24 mouse cellular contexts compared by ENCODE assay signal in the genomic region with DNA sequence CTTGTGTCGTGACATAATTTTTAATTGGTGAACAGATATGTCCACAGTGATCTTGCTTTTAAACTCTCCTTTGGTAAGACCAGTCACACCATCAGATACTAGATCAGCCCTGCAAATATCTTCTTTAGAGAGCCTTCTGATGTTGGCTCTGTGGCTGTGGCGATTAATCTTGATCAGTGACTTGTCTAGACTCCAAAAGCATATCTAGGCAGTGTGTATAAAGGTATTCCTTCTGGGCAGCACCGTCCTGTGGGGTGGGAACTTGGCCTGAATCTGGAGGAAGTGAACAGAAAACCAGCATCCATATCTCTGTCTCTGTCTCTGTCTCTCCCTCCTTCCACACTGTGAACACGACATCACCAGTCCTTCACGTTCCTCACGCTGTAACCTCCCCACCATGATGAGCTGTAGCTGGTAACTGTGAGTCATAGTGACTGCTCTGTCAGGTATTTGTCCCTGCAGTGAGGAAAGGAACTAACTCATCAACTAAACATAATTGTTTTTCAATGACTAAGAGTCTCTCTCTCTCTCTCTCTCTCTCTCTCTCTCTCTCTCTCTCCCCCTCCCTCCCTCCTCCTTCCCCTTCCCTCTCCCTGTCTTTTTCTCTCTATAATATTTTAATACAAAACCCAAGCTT. TPM values are rescaled to one million over a fixed set of nuclear protein-coding genes. Genes with fewer than 3 reads are reported as not detected.
A peak's percentile ranks its signal among the peaks of the same experiment; 100 is the strongest.
DNase-seq lines count a peak whose midpoint lies in the region; ATAC-seq and TF ChIP-seq lines count a peak whose summit lies in the region.
"Had no signal": no experiment of that assay in that cellular context is flagged by ENCODE, and none has a peak within 500 bp of the region (broad histone marks: within the 10 kb centered on the region; RNA-seq: fewer than 3 reads in every experiment).

No protein-coding gene starts in this region.

- no peak for TF ChIP-seq CTCF in C2C12 (IDR thresholded peaks at IDR 0.05; ENCODE audit: control insufficient read depth, insufficient read depth, insufficient read length)
- TF ChIP-seq CTCF in hindbrain, postnatal 0 days (IDR thresholded peaks at IDR 0.05; ENCODE audit: low read depth), result no peak

- H3K79me2 ChIP-seq in C2C12 (ENCODE audit: control insufficient read depth, insufficient read depth), result no peaks in the 10 kb centered on the region

- WGBS in hindbrain, postnatal 0 days, result 89% methylated on average over 6 of the region's 6 CpGs

- DNase-seq in heart, adult 11 months, result peak; percentile 61
- DNase-seq in heart, postnatal 25 days (ENCODE audit: low spot score), result no peak
- DNase-seq in adrenal gland, postnatal 36 days, result peak; percentile 42 to 50
- DNase-seq in layer of hippocampus, postnatal 10 days (ENCODE audit: low spot score in 2 of 2), result no peak
- DNase-seq in hindbrain, postnatal 0 days (ENCODE audit: low spot score), result no peak
- no peak for DNase-seq in right cerebral cortex, postnatal 4 days
- DNase-seq: cerebellum, adult 9-10 months; gastrocnemius, postnatal 10 days; heart, postnatal 10 days; kidney, adult 8-10 months; kidney, postnatal 10 days; left cerebral cortex, postnatal 4 days; lung, embryonic 14.5 days; right cerebral cortex, adult 18-20 months had no signal

- intact Hi-C loops in heart, postnatal 25 days (cut with DNase I), result loop anchor here (5.0 kb wide), 1 partner anchor 71 kb away; no protein-coding TSS in a partner anchor

- no peak overlapping the region for H3K9ac ChIP-seq in hindbrain, postnatal 0 days (replicated peaks; ENCODE audit: low read length)
- H3K9ac ChIP-seq: embryonic facial prominence, embryonic 15.5 days; forebrain, embryonic 15.5 days; hindbrain, embryonic 13.5 days; intestine, embryonic 15.5 days; limb, embryonic 15.5 days; liver, embryonic 14.5 days; lung, embryonic 14.5 days; midbrain, embryonic 15.5 days had no signal

- H3K27me3 ChIP-seq in C2C12 (ENCODE audit: control insufficient read depth, insufficient read depth, insufficient read length), result no peaks in the 10 kb centered on the region
- no peaks in the 10 kb centered on the region for H3K27me3 ChIP-seq in hindbrain, postnatal 0 days (ENCODE audit: insufficient read depth, low read length)
- H3K27me3 ChIP-seq: embryonic facial prominence, embryonic 15.5 days; forebrain, embryonic 15.5 days; hindbrain, embryonic 13.5 days; intestine, embryonic 15.5 days; limb, embryonic 15.5 days; midbrain, embryonic 15.5 days had no signal

- H3K4me1 ChIP-seq in hindbrain, postnatal 0 days (ENCODE audit: insufficient read depth, low read length), result no peaks in the 10 kb centered on the region
- H3K4me1 ChIP-seq: embryonic facial prominence, embryonic 15.5 days; forebrain, embryonic 15.5 days; hindbrain, embryonic 13.5 days; intestine, embryonic 15.5 days; limb, embryonic 15.5 days; midbrain, embryonic 15.5 days had no signal

- no peak overlapping the region for H3ac ChIP-seq in C2C12 (ENCODE audit: control insufficient read depth, insufficient read length, low read depth)

- H3K27ac ChIP-seq in hindbrain, postnatal 0 days, result no peak overlapping the region
- H3K27ac ChIP-seq: embryonic facial prominence, embryonic 15.5 days; forebrain, embryonic 15.5 days; hindbrain, embryonic 13.5 days; intestine, embryonic 15.5 days; limb, embryonic 15.5 days; liver, embryonic 14.5 days; midbrain, embryonic 15.5 days had no signal

- no peak overlapping the region for H3K4me2 ChIP-seq in hindbrain, postnatal 0 days (ENCODE audit: low read depth, low read length)
- H3K4me2 ChIP-seq: embryonic facial prominence, embryonic 15.5 days; forebrain, embryonic 15.5 days; heart, embryonic 11.5 days; hindbrain, embryonic 13.5 days; intestine, embryonic 15.5 days; limb, embryonic 15.5 days; lung, embryonic 14.5 days; midbrain, embryonic 15.5 days had no signal

- no peaks in the 10 kb centered on the region for H3K79me3 ChIP-seq in C2C12 (ENCODE audit: low read depth)

- no peak for ATAC-seq in hindbrain, postnatal 0 days
- ATAC-seq: activated CD4-positive, CD25-positive, alpha-beta regulatory T cell, adult 4 months; forebrain, embryonic 15.5 days; intestine, embryonic 15.5 days; midbrain, embryonic 15.5 days had no signal

- H3K4me3 ChIP-seq in C2C12 (ENCODE audit: insufficient read depth, poor library complexity, severe bottlenecking), result no peak overlapping the region
- H3K4me3 ChIP-seq in hindbrain, postnatal 0 days (ENCODE audit: low read length), result no peak overlapping the region
- H3K4me3 ChIP-seq: embryonic facial prominence, embryonic 15.5 days; forebrain, embryonic 15.5 days; hindbrain, embryonic 13.5 days; intestine, embryonic 15.5 days; limb, embryonic 15.5 days; midbrain, embryonic 15.5 days had no signal

- no peaks in the 10 kb centered on the region for H3K36me3 ChIP-seq in C2C12 (ENCODE audit: control insufficient read depth, insufficient read depth)
- H3K36me3 ChIP-seq in hindbrain, postnatal 0 days (ENCODE audit: insufficient read depth, low read length), result no peaks in the 10 kb centered on the region
- H3K36me3 ChIP-seq: embryonic facial prominence, embryonic 15.5 days; forebrain, embryonic 15.5 days; hindbrain, embryonic 13.5 days; intestine, embryonic 15.5 days; limb, embryonic 15.5 days; midbrain, embryonic 15.5 days had no signal

- H3K9me3 ChIP-seq in hindbrain, postnatal 0 days (ENCODE audit: low read length), result no peaks in the 10 kb centered on the region
- H3K9me3 ChIP-seq: embryonic facial prominence, embryonic 15.5 days; forebrain, embryonic 15.5 days; hindbrain, embryonic 13.5 days; intestine, embryonic 15.5 days; limb, embryonic 15.5 days; midbrain, embryonic 15.5 days had no signal

TF ChIP-seq in C2C12, 6 proteins besides CTCF, POLR2A, EP300 and RAD21:
- TF ChIP-seq FOSL1 (IDR thresholded peaks at IDR 0.05; ENCODE audit: insufficient read depth, low read length, poor library complexity, severe bottlenecking) (peak; percentile 96), MAX (IDR thresholded peaks at IDR 0.05) (peak; percentile 93), CEBPB (IDR thresholded peaks at IDR 0.05; ENCODE audit: low read depth) (no peak), USF1 (IDR thresholded peaks at IDR 0.05; ENCODE audit: low read depth) (no peak), MYOD1 (IDR thresholded peaks at IDR 0.05; ENCODE audit: control insufficient read depth, insufficient read length, low read depth) (peak; percentile 59)

RNA-seq across cellular contexts. Expression of a gene that starts 45.3 kb away (rescaled TPM):
- 1 to 10 TPM; 5.3 to 7.2 TPM for total RNA-seq in heart, postnatal 25 days (2021)
- 0.23 TPM for polyA plus RNA-seq in C2C12 (2012; fragmentation: generic; extraction: Trizol)
- 1 to 10 TPM; 2.6 to 4.2 TPM for total RNA-seq in adrenal gland, postnatal 36 days (2021)
- total RNA-seq in layer of hippocampus, postnatal 10 days (2021), result 10 to 100 TPM; 70.4 to 73.3 TPM
- 32.9 and 34.8 TPM in 2 replicates for total RNA-seq in hindbrain, postnatal 0 days (2014; rRNA removed)
- 12.5 and 13.1 TPM in 2 replicates for polyA plus RNA-seq in hindbrain, postnatal 0 days (2015; fragmentation: Nextera tagmentation; extraction: Ambion mirVana)

Comparison
In these comparisons a context has a peak if more than half of its experiments do, and no peak if none do; other contexts are left out.
1. DNase-seq: peak in heart, adult 11 months (single experiment) and adrenal gland, postnatal 36 days (2 of 2); none in heart, postnatal 25 days (single experiment), layer of hippocampus, postnatal 10 days (0 of 2), hindbrain, postnatal 0 days (single experiment) and right cerebral cortex, postnatal 4 days (single experiment).